Mouse (Mus musculus): Measurements from ENCODE around the gene Abhd10. TPM values are rescaled to one million over a fixed set of nuclear protein-coding genes. Genes with fewer than 3 reads are reported as not detected.

Gene Abhd10
- polyA plus RNA-seq, 1 experiment from 2014 or later, result 29.7 TPM

DNA sequence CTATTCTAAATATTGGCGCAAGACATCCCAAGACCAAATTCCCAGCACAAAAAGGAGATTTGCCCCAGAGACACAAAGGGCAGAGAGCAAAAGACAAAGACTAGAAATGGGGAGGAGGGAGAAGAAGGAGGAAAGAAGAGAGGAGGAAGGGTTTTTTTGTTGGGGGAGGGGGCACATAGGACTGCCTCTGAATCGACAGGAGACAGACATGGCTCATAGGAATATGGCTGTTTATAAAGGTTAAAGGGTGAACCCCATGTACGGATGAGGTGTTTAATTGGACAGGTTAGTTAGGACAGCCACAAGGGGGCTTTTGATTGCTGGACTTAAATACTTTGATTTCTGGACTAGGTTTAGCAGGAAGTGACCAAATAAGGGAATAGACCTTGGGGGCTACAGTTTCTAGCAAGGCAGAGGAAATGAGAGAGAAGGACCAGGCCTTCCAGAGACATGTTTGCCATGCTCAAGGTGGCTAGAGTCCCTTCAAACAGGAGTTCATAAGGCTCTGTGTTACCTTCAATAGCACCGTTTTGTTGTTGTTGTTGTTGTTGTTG, 913 bp upstream of the Abhd10 start:
- WGBS, result 63% methylated on average over 4 of the region's 4 CpGs
- ATAC-seq (replicated peaks; ENCODE audit: extremely low read depth, insufficient read depth, low FRiP score), result no peak
- no peaks in the 10 kb centered on the region for H3K9me3 ChIP-seq (replicated peaks; ENCODE audit: control insufficient read depth, low read length)
- no peak overlapping the region for H3K4me3 ChIP-seq (ENCODE audit: low read length)
- peaks cover 20% of the 10 kb centered on the region for H3K36me3 ChIP-seq (ENCODE audit: control insufficient read depth, insufficient read depth)
- H3K27me3 ChIP-seq (ENCODE audit: control insufficient read depth, insufficient read depth, low read length), result no peaks in the 10 kb centered on the region
- H3K27ac ChIP-seq (ENCODE audit: low read length), result peak overlapping the region; percentile 84
- H3K4me2 ChIP-seq (ENCODE audit: low read depth, low read length), result peak overlapping the region; percentile 77; the same call in 1 of the 2 replicates
- no peak overlapping the region for H3K9ac ChIP-seq (ENCODE audit: low read length)
- H3K4me1 ChIP-seq (ENCODE audit: control insufficient read depth, insufficient read depth, low read length), result peaks cover 14% of the 10 kb centered on the region

DNA sequence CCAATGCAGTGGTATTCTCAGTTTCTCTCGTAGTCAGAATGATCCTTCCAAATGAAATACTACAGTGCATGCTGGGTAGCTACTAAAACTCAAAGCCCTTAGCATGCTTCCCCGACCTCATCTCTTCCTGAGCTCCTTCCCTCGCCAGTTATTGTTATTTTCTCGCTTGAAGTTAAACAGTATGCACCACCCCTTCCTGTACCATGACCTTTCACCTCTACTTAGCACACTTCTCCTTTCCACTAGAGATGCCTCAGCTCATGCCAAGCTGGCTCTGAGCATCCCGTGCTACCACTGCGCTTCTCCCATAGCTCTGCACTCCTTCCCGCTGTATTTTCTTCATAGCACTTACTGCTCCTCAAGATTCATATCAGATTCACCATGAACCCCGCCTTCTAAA, 4.9 kb downstream of the Abhd10 start:
- no peak overlapping the region for H3K9ac ChIP-seq (ENCODE audit: low read length)
- no peak for ATAC-seq (replicated peaks; ENCODE audit: extremely low read depth, insufficient read depth, low FRiP score)
- no peak overlapping the region for H3K4me2 ChIP-seq (ENCODE audit: low read depth, low read length)
- no peak overlapping the region for H3K27ac ChIP-seq (ENCODE audit: low read length)
- no peaks in the 10 kb centered on the region for H3K9me3 ChIP-seq (replicated peaks; ENCODE audit: control insufficient read depth, low read length)
- H3K27me3 ChIP-seq (ENCODE audit: control insufficient read depth, insufficient read depth, low read length), result no peaks in the 10 kb centered on the region
- 83% methylated on average over 8 of the region's 8 CpGs for WGBS
- peaks cover 11% of the 10 kb centered on the region for H3K4me1 ChIP-seq (ENCODE audit: control insufficient read depth, insufficient read depth, low read length)
- H3K4me3 ChIP-seq (ENCODE audit: low read length), result no peak overlapping the region
- peaks cover 18% of the 10 kb centered on the region for H3K36me3 ChIP-seq (ENCODE audit: control insufficient read depth, insufficient read depth)

DNA sequence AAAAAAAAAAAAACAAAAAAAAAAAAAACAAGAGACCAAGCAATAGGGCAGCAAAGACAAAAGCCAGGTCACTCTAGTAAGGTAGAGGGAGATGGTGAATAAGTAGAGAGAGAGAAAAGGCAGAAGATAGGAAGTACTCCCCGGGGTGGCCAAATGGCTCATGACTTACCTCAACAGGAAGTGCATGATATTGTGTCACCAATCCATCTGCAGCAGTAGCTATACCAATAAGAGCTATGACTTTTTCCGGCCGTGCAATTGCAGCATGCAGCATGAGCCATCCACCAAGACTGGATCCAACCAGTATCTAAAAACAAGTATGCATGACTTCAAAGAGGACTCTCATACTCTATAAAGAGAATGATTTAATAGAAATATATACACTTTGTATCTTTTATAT, 6.0 kb downstream of the Abhd10 start:
- Histone ChIP-seq H3K27me3 (ENCODE audit: control insufficient read depth, insufficient read depth, low read length) (no peaks in the 10 kb centered on the region), H3K36me3 (ENCODE audit: control insufficient read depth, insufficient read depth) (peaks cover 22% of the 10 kb centered on the region), H3K9ac (ENCODE audit: low read length) (no peak overlapping the region), H3K27ac (ENCODE audit: low read length) (no peak overlapping the region), H3K4me2 (ENCODE audit: low read depth, low read length) (no peak overlapping the region), H3K9me3 (replicated peaks; ENCODE audit: control insufficient read depth, low read length) (no peaks in the 10 kb centered on the region), H3K4me3 (ENCODE audit: low read length) (no peak overlapping the region), H3K4me1 (ENCODE audit: control insufficient read depth, insufficient read depth, low read length) (peaks cover 11% of the 10 kb centered on the region)
- no peak for ATAC-seq (replicated peaks; ENCODE audit: extremely low read depth, insufficient read depth, low FRiP score)
- WGBS, result 90% methylated on average over 3 of the region's 3 CpGs

DNA sequence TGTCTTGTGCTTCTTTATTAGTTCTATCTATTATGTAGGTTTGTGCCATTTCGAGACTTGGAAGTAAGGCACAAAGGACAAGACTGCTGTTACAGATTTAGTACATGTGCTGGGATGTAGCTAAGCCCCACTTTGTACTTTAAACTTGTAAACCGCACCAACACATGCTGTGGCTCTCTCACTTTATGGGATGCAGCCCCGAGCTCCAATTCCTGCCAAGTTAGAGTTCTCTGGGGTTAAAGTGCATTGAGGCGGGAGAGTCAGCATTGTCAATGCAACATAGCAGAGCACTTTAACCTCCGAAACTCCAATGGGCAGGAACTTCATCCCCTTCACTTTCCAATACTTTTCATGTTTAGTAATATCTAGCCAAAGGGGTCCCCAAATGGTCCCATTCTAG, 13.6 kb downstream of the Abhd10 start:
- Histone ChIP-seq H3K36me3 (ENCODE audit: control insufficient read depth, insufficient read depth) (peaks cover 22% of the 10 kb centered on the region), H3K9me3 (replicated peaks; ENCODE audit: control insufficient read depth, low read length) (no peaks in the 10 kb centered on the region), H3K4me1 (ENCODE audit: control insufficient read depth, insufficient read depth, low read length) (peaks cover 3% of the 10 kb centered on the region; the same call in 1 of the 2 replicates), H3K4me3 (ENCODE audit: low read length) (no peak overlapping the region), H3K27ac (ENCODE audit: low read length) (no peak overlapping the region), H3K27me3 (ENCODE audit: control insufficient read depth, insufficient read depth, low read length) (no peaks in the 10 kb centered on the region), H3K9ac (ENCODE audit: low read length) (no peak overlapping the region), H3K4me2 (ENCODE audit: low read depth, low read length) (no peak overlapping the region)
- 85% methylated on average over 5 of the region's 5 CpGs for WGBS
- no peak for ATAC-seq (replicated peaks; ENCODE audit: extremely low read depth, insufficient read depth, low FRiP score)

DNA sequence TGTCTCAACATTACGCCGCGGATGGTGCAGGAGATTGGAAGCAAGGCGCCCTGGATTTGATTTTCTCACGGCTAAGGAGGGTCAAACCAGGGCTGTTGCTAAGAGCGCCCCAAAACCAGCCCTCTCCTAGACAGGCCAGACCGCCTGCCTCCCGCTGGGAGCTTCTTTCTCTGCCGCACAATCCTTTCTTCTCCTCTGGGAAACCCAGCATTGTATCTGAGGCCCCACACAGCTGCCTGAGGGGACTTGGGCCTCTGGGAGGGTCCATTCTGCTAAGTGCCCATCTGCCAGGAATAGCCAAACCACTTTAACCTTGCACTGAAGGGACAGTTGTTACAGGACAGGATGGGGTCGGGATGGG, 18.0 kb downstream of the Abhd10 start:
- H3K27me3 ChIP-seq (ENCODE audit: control insufficient read depth, insufficient read depth, low read length), result no peaks in the 10 kb centered on the region
- H3K4me1 ChIP-seq (ENCODE audit: control insufficient read depth, insufficient read depth, low read length), result peaks cover 10% of the 10 kb centered on the region; the same call in 1 of the 2 replicates
- peak overlapping the region; percentile 64 for H3K4me3 ChIP-seq (ENCODE audit: low read length)
- no peaks in the 10 kb centered on the region for H3K9me3 ChIP-seq (replicated peaks; ENCODE audit: control insufficient read depth, low read length)
- WGBS, result 5% methylated on average over 10 of the region's 10 CpGs
- peak overlapping the region; percentile 70 for H3K9ac ChIP-seq (ENCODE audit: low read length)
- H3K4me2 ChIP-seq (ENCODE audit: low read depth, low read length), result peak overlapping the region; percentile 96
- ATAC-seq (replicated peaks; ENCODE audit: extremely low read depth, insufficient read depth, low FRiP score), result 0 out of 2 replicates have a peak, but pooled peaks have one; percentile 32
- no peak overlapping the region for H3K27ac ChIP-seq (ENCODE audit: low read length)
- H3K36me3 ChIP-seq (ENCODE audit: control insufficient read depth, insufficient read depth), result peaks cover 3% of the 10 kb centered on the region; the same call in 1 of the 2 replicates

DNA sequence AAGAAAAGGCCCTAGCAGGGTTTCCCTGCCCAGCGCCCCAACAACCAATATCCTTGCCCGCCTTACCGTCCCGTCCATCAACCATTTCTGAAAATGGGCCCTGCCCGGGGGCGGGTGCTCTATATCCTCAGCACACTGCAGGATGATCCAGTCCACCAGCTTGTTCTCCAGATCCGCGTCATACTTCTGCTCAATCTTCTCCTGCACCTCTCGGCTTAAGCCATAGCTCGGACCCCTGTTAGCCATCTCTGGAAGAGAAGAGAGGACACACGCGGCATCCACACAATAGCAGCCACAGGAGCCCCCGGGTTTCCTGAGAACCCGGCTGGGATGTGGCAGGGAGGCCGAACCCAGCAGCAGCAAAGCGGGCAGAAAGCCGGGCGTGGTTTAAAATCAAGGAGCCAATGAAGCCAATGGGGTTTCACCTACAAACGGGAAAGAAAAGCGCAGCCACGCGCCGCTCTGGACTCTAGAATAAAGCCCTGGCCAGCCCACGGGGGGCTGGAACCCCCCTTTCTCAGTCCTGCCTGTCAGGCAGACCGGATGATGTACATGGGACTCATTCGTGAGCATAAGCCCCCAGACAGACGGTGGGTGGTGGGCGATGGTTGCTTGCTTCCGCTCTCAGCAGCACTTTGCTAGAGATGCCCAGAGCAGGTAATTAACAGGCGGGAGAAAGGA, 18.6 kb downstream of the Abhd10 start, which contains the start of gene Tagln3:
TSS of gene Tagln3 (minus strand) at position 548 of the 681 bp plus-strand sequence.
- H3K4me1 ChIP-seq (ENCODE audit: control insufficient read depth, insufficient read depth, low read length), result peaks cover 10% of the 10 kb centered on the region; the same call in 1 of the 2 replicates
- peak; percentile 18 for ATAC-seq (replicated peaks; ENCODE audit: extremely low read depth, insufficient read depth, low FRiP score)
- peak within 1 kb of the TSS; percentile 64 for H3K4me3 ChIP-seq (ENCODE audit: low read length)
- H3K27ac ChIP-seq (ENCODE audit: low read length), result no peak within 1 kb of the TSS
- 2% methylated on average over 30 of the region's 30 CpGs for WGBS
- H3K36me3 ChIP-seq (ENCODE audit: control insufficient read depth, insufficient read depth), result peaks cover 3% of the 10 kb centered on the region; the same call in 1 of the 2 replicates
- no peaks in the 10 kb centered on the region for H3K9me3 ChIP-seq (replicated peaks; ENCODE audit: control insufficient read depth, low read length)
- H3K4me2 ChIP-seq (ENCODE audit: low read depth, low read length), result peak within 1 kb of the TSS; percentile 96
- peak within 1 kb of the TSS; percentile 70 for H3K9ac ChIP-seq (ENCODE audit: low read length)
- no peaks in the 10 kb centered on the region for H3K27me3 ChIP-seq (ENCODE audit: control insufficient read depth, insufficient read depth, low read length)

DNA sequence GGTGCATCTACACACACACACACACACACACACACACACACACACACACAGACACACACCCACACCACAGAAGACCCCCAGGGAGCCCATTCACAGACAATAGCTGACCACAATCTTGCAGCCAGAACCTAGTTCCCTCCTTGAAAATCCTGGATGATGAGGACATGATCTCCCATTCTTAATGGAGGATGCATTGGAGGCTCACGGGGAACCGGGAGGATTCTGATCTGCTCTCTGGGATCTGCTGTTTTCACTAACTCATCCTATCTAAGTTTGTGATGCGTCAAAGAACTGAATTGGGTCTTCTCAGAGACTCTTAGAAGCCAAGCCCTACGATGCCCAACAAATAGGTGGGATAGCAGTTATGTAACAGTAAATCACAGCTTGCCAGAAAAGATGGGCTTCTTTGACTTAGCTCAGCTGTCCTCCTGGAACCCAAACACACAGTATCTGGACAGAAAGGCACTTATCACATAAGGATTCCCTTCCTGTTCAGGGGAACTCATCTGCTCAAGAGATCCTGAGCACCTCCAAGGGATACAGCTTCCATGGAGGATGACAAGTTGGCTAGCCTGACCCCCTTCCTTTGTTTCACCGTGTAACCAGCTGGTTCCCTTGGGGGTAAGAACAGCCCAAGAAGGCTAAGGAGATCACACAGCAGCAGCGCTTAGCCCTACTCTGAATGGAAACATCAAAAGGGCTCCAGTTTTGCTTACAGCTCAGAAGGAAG, 19.4 kb downstream of the Abhd10 start:
- Histone ChIP-seq H3K27me3 (ENCODE audit: control insufficient read depth, insufficient read depth, low read length) (no peaks in the 10 kb centered on the region), H3K36me3 (ENCODE audit: control insufficient read depth, insufficient read depth) (peaks cover under 1% of the 10 kb centered on the region; the same call in 1 of the 2 replicates), H3K9ac (ENCODE audit: low read length) (peak overlapping the region; percentile 70; the same call in 1 of the 2 replicates), H3K4me2 (ENCODE audit: low read depth, low read length) (peak overlapping the region; percentile 96), H3K4me3 (ENCODE audit: low read length) (peak overlapping the region; percentile 64), H3K27ac (ENCODE audit: low read length) (no peak overlapping the region), H3K9me3 (replicated peaks; ENCODE audit: control insufficient read depth, low read length) (no peaks in the 10 kb centered on the region), H3K4me1 (ENCODE audit: control insufficient read depth, insufficient read depth, low read length) (peaks cover 10% of the 10 kb centered on the region; the same call in 1 of the 2 replicates)
- 69% methylated on average over 6 of the region's 6 CpGs for WGBS
- ATAC-seq (replicated peaks; ENCODE audit: extremely low read depth, insufficient read depth, low FRiP score), result no peak

DNA sequence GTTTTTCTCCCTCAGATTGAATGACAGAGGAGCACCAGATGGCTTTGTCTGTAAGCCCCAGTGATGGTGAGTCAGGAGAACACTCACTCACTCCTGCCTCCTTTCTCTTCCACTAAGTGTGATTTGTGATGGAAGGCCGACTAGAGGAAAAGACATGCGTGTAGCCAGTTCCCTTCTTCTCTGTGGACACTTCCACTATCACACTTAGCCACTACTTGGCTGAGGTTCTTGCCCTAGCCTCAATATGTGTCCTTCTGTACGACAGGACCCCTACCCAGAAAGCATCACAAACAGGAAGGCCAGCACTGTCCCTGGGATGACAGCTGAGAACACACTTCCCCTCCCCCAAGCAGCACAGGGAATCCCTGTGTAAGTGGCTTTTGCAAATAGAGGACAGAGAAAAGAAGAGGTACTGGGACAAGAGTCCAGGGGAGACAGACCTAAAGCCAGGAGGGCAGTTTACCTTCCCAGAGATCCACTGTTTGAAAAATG, 20.2 kb downstream of the Abhd10 start:
- Histone ChIP-seq H3K4me3 (ENCODE audit: low read length) (no peak overlapping the region), H3K27ac (ENCODE audit: low read length) (no peak overlapping the region), H3K4me1 (ENCODE audit: control insufficient read depth, insufficient read depth, low read length) (peaks cover 10% of the 10 kb centered on the region; the same call in 1 of the 2 replicates), H3K9me3 (replicated peaks; ENCODE audit: control insufficient read depth, low read length) (no peaks in the 10 kb centered on the region), H3K36me3 (ENCODE audit: control insufficient read depth, insufficient read depth) (no peaks in the 10 kb centered on the region), H3K27me3 (ENCODE audit: control insufficient read depth, insufficient read depth, low read length) (no peaks in the 10 kb centered on the region), H3K9ac (ENCODE audit: low read length) (no peak overlapping the region), H3K4me2 (ENCODE audit: low read depth, low read length) (no peak overlapping the region)
- no peak for ATAC-seq (replicated peaks; ENCODE audit: extremely low read depth, insufficient read depth, low FRiP score)
- WGBS, result 64% methylated on average over 3 of the region's 3 CpGs
